ENCODE assay signal across 28 mouse cellular contexts in the genomic region with DNA sequence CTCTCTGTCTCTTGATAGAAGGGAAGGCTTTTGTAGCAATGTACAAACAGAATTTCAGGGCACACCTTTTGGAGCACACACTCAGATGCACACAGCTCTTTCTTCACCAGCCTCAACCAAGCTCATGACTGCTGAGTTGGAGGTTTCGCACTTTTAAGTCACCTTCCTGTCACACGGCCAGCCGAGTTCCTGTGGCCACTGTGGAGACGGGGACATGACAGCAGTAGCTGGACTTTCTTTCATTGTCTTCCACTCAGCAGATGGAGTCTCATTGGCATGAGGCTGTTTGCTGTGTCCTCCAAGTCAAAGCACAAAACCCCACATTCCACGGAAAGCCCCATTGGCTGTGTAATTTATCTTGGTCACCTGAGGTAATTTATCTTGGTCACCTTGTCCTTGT. TPM values are rescaled to one million over a fixed set of nuclear protein-coding genes. Genes with fewer than 3 reads are reported as not detected.
A peak's percentile ranks its signal among the peaks of the same experiment; 100 is the strongest.
DNase-seq lines count a peak whose midpoint lies in the region; TF ChIP-seq lines count a peak whose summit lies in the region.
"Had no signal": no experiment of that assay in that cellular context is flagged by ENCODE, and none has a peak within 500 bp of the region (broad histone marks: within the 10 kb centered on the region; RNA-seq: fewer than 3 reads in every experiment).

No protein-coding gene starts in this region.

- H3K36me3 ChIP-seq in small intestine, adult 2 months (ENCODE audit: control insufficient read depth, insufficient read depth, low read length) = no peaks in the 10 kb centered on the region
- H3K36me3 ChIP-seq: embryonic facial prominence, embryonic 10.5 days; embryonic facial prominence, embryonic 12.5 days; G1E had no signal

- DNase-seq in heart, adult 11 months = peak; percentile 53
- no peak for DNase-seq in heart, postnatal 4 days
- DNase-seq in naive thymus-derived CD4-positive, alpha-beta T cell, adult 2 months (ENCODE audit: low read depth) = peak; percentile 19
- no peak for DNase-seq in adrenal gland, adult 2 months
- no peak for DNase-seq in left cerebral cortex, postnatal 25 days (ENCODE audit: low spot score in 2 of 2)
- DNase-seq: adrenal gland, postnatal 10 days; adrenal gland, postnatal 25 days; B cell, adult 2 months; cerebellum, adult 11-12 months; cerebellum, adult 2 months; cerebellum, adult 9-10 months; cerebellum, postnatal 10 days; cerebellum, postnatal 25 days had no signal

- no peak for TF ChIP-seq CTCF in small intestine, adult 2 months (IDR thresholded peaks at IDR 0.05; ENCODE audit: extremely low read depth, insufficient read length, insufficient replicate concordance, low read depth, low read length)

- WGBS in small intestine, adult 2 months = 70% methylated on average over 5 of the region's 5 CpGs

- intact Hi-C loops in left cerebral cortex, postnatal 25 days (cut with DNase I) = no loop called here

- no peak overlapping the region for H3K4me3 ChIP-seq in small intestine, adult 2 months (ENCODE audit: low read depth, low read length)
- H3K4me3 ChIP-seq: embryonic facial prominence, embryonic 10.5 days; embryonic facial prominence, embryonic 12.5 days; forebrain, embryonic 13.5 days had no signal

- peak overlapping the region; percentile 34; the same call in 1 of the 2 replicates for H3K27ac ChIP-seq in small intestine, adult 2 months (ENCODE audit: insufficient read depth, low read depth, low read length)
- H3K27ac ChIP-seq: embryonic facial prominence, embryonic 10.5 days; embryonic facial prominence, embryonic 12.5 days; forebrain, embryonic 13.5 days had no signal

- no peak for TF ChIP-seq POLR2A in small intestine, adult 2 months (IDR thresholded peaks at IDR 0.05; ENCODE audit: low read depth, low read length)

- no peaks in the 10 kb centered on the region for H3K27me3 ChIP-seq in small intestine, adult 2 months (ENCODE audit: control insufficient read depth, insufficient read depth, low read length)
- H3K27me3 ChIP-seq: embryonic facial prominence, embryonic 12.5 days; forebrain, embryonic 13.5 days; Patski had no signal

- no peaks in the 10 kb centered on the region; the same call in none of the 2 replicates for H3K4me1 ChIP-seq in small intestine, adult 2 months (ENCODE audit: control insufficient read depth, insufficient read depth, insufficient read length, low read length)

RNA-seq across cellular contexts. Expression of a gene that starts 24.5 kb away (rescaled TPM):
- not detected for total RNA-seq in heart, postnatal 4 days (2021)
- not detected in 2 replicates for polyA plus RNA-seq in small intestine, adult 2 months (2012; rRNA removed)
- total RNA-seq in adrenal gland, adult 2 months (2021) = not detected
- polyA plus RNA-seq in adrenal gland, adult 2 months (2012; rRNA removed) = not detected in 2 replicates
- not detected for total RNA-seq in left cerebral cortex, postnatal 25 days (2021)
- total RNA-seq: adrenal gland, adult 18-20 months; adrenal gland, postnatal 10 days; CH12.LX had no signal
- polyA plus RNA-seq: activated CD4-positive, CD25-positive, alpha-beta regulatory T cell, adult 4 months; CD4-positive, CD25-positive, alpha-beta regulatory T cell, adult 4 months; cerebellum, adult 2 months; cortical plate, adult 2 months; embryonic facial prominence, embryonic 10.5 days; embryonic facial prominence, embryonic 12.5 days; embryonic facial prominence, embryonic 14.5 days; forebrain, embryonic 11.5 days; forebrain, embryonic 13.5 days; forebrain, embryonic 16.5 days; G1E; Patski had no signal

RNA-seq across cellular contexts. Expression of a gene that starts 25.2 kb away (rescaled TPM):
- under 1 TPM; 0.55 to 0.63 TPM for total RNA-seq in heart, postnatal 4 days (2021)
- 2.0 and 3.1 TPM in 2 replicates for polyA plus RNA-seq in small intestine, adult 2 months (2012; rRNA removed)
- under 1 TPM; 0.79 to 0.86 TPM for total RNA-seq in adrenal gland, adult 2 months (2021)
- 0.65 and 1.3 TPM in 2 replicates for polyA plus RNA-seq in adrenal gland, adult 2 months (2012; rRNA removed)
- 1 to 10 TPM; 1.3 to 1.7 TPM for total RNA-seq in left cerebral cortex, postnatal 25 days (2021)
- total RNA-seq: CH12.LX had no signal

RNA-seq across cellular contexts. Expression of a gene that starts 36.4 kb away (rescaled TPM):
- not detected for total RNA-seq in heart, postnatal 4 days (2021)
- polyA plus RNA-seq in small intestine, adult 2 months (2012; rRNA removed) = not detected in 2 replicates
- not detected for total RNA-seq in adrenal gland, adult 2 months (2021)
- polyA plus RNA-seq in adrenal gland, adult 2 months (2012; rRNA removed) = not detected in 2 replicates
- not detected for total RNA-seq in left cerebral cortex, postnatal 25 days (2021)
- total RNA-seq: adrenal gland, adult 18-20 months; adrenal gland, postnatal 10 days; adrenal gland, postnatal 25 days; adrenal gland, postnatal 4 days; CH12.LX; G1E had no signal
- polyA plus RNA-seq: CD4-positive, CD25-positive, alpha-beta regulatory T cell, adult 4 months; cerebellum, adult 2 months; cortical plate, adult 2 months; embryonic facial prominence, embryonic 10.5 days; embryonic facial prominence, embryonic 12.5 days; embryonic facial prominence, embryonic 14.5 days; forebrain, embryonic 11.5 days; forebrain, embryonic 13.5 days; forebrain, embryonic 16.5 days; G1E; Patski had no signal

Comparison
In these comparisons a context has a peak if more than half of its experiments do, and no peak if none do; other contexts are left out.
1. DNase-seq: peak in heart, adult 11 months (single experiment) and naive thymus-derived CD4-positive, alpha-beta T cell, adult 2 months (single experiment); none in heart, postnatal 4 days (single experiment), adrenal gland, adult 2 months (single experiment) and left cerebral cortex, postnatal 25 days (0 of 2).